Mouse (Mus musculus): Measurements from ENCODE around the gene Stard7. TPM values are rescaled to one million over a fixed set of nuclear protein-coding genes. Genes with fewer than 3 reads are reported as not detected.

Stard7 gene
- total and polyA plus RNA-seq, 3 experiments = 46.5 to 250 (median 81.6) TPM

GRCm38 (mm10) chr2:127338012-127338411, 68.0 kb downstream of the Stard7 start:
- Histone ChIP-seq H3K4me1 (ENCODE audit: insufficient read depth, low read depth, low read length) (peaks cover 12% of the 10 kb centered on the region), H3K27me3 (ENCODE audit: insufficient read depth, low read length) (peaks cover 47% of the 10 kb centered on the region), H3K36me3 (replicated peaks) (no peaks in the 10 kb centered on the region), H3K4me3 (ENCODE audit: low read depth, low read length) (no peak overlapping the region), H3K9me3 (replicated peaks) (peaks cover 6% of the 10 kb centered on the region)
- no peak for DNase-seq (ENCODE audit: low spot score)
- TF ChIP-seq CTCF (IDR thresholded peaks at IDR 0.05; ENCODE audit: low read depth, low read length) = no peak
- no peak for TF ChIP-seq TAL1 (conservative IDR thresholded peaks at IDR 0.05; ENCODE audit: low read depth, low read length)
- TF ChIP-seq GATA2 (IDR thresholded peaks at IDR 0.05; ENCODE audit: borderline replicate concordance, low read depth, low read length) = no peak
- no peak for TF ChIP-seq GATA1 (IDR thresholded peaks at IDR 0.05; ENCODE audit: borderline replicate concordance, low read length)
- TF ChIP-seq POLR2AphosphoS5 (IDR thresholded peaks at IDR 0.05; ENCODE audit: insufficient replicate concordance, low read depth, low read length) = no peak
- ATAC-seq (ENCODE audit: extremely low read depth, insufficient number of reproducible peaks, low FRiP score, poor library complexity, severe bottlenecking) = no peak

- TF ChIP-seq TAL1 (conservative IDR thresholded peaks at IDR 0.05; ENCODE audit: low read depth, low read length) = no peak
- no peak for TF ChIP-seq GATA2 (IDR thresholded peaks at IDR 0.05; ENCODE audit: borderline replicate concordance, low read depth, low read length)
- no peak for TF ChIP-seq GATA1 (IDR thresholded peaks at IDR 0.05; ENCODE audit: borderline replicate concordance, low read length)
- TF ChIP-seq CTCF (IDR thresholded peaks at IDR 0.05; ENCODE audit: low read depth, low read length) = no peak
- TF ChIP-seq POLR2AphosphoS5 (IDR thresholded peaks at IDR 0.05; ENCODE audit: insufficient replicate concordance, low read depth, low read length) = no peak
- H3K4me3 ChIP-seq (ENCODE audit: low read depth, low read length) = no peak within 1 kb of the TSS
- no peak for DNase-seq (ENCODE audit: low spot score)
Measured at GRCm38 (mm10) chr2:127338416-127338815, 68.4 kb downstream of the Stard7 start, which contains the start of gene Astl. Gene Astl, plus strand, starts transcription at chr2:127338639.

GRCm38 (mm10) chr2:127338833-127339232, 68.8 kb downstream of the Stard7 start:
- H3K9me3 ChIP-seq (replicated peaks) = peaks cover 6% of the 10 kb centered on the region
- peaks cover 12% of the 10 kb centered on the region for H3K4me1 ChIP-seq (ENCODE audit: insufficient read depth, low read depth, low read length)
- H3K27me3 ChIP-seq (ENCODE audit: insufficient read depth, low read length) = peaks cover 49% of the 10 kb centered on the region
- H3K4me3 ChIP-seq (ENCODE audit: low read depth, low read length) = no peak overlapping the region
- no peak for ATAC-seq (ENCODE audit: extremely low read depth, insufficient number of reproducible peaks, low FRiP score, poor library complexity, severe bottlenecking)
- no peaks in the 10 kb centered on the region for H3K36me3 ChIP-seq (replicated peaks)
- TF ChIP-seq GATA2 (IDR thresholded peaks at IDR 0.05; ENCODE audit: borderline replicate concordance, low read depth, low read length) (no peak), CTCF (IDR thresholded peaks at IDR 0.05; ENCODE audit: low read depth, low read length) (no peak), TAL1 (conservative IDR thresholded peaks at IDR 0.05; ENCODE audit: low read depth, low read length) (no peak), POLR2AphosphoS5 (IDR thresholded peaks at IDR 0.05; ENCODE audit: insufficient replicate concordance, low read depth, low read length) (no peak), GATA1 (IDR thresholded peaks at IDR 0.05; ENCODE audit: borderline replicate concordance, low read length) (no peak)
- DNase-seq (ENCODE audit: low spot score) = no peak

More at GRCm38 (mm10) chr2:127338416-127338815, 68.4 kb downstream of the Stard7 start, which contains the start of gene Astl:
- Histone ChIP-seq H3K36me3 (replicated peaks) (no peaks in the 10 kb centered on the region), H3K9me3 (replicated peaks) (peaks cover 6% of the 10 kb centered on the region), H3K27me3 (ENCODE audit: insufficient read depth, low read length) (peaks cover 48% of the 10 kb centered on the region), H3K4me1 (ENCODE audit: insufficient read depth, low read depth, low read length) (peaks cover 12% of the 10 kb centered on the region)
- no peak for ATAC-seq (ENCODE audit: extremely low read depth, insufficient number of reproducible peaks, low FRiP score, poor library complexity, severe bottlenecking)

- Histone ChIP-seq H3K27me3 (ENCODE audit: insufficient read depth, low read length) (peaks cover 46% of the 10 kb centered on the region), H3K9me3 (replicated peaks) (peaks cover 6% of the 10 kb centered on the region), H3K36me3 (replicated peaks) (no peaks in the 10 kb centered on the region), H3K4me3 (ENCODE audit: low read depth, low read length) (no peak overlapping the region), H3K4me1 (ENCODE audit: insufficient read depth, low read depth, low read length) (peaks cover 10% of the 10 kb centered on the region)
- DNase-seq (ENCODE audit: low spot score) = no peak
- ATAC-seq (ENCODE audit: extremely low read depth, insufficient number of reproducible peaks, low FRiP score, poor library complexity, severe bottlenecking) = no peak
- no peak for TF ChIP-seq CTCF (IDR thresholded peaks at IDR 0.05; ENCODE audit: low read depth, low read length)
- no peak for TF ChIP-seq GATA2 (IDR thresholded peaks at IDR 0.05; ENCODE audit: borderline replicate concordance, low read depth, low read length)
- TF ChIP-seq POLR2AphosphoS5 (IDR thresholded peaks at IDR 0.05; ENCODE audit: insufficient replicate concordance, low read depth, low read length) = no peak
- no peak for TF ChIP-seq TAL1 (conservative IDR thresholded peaks at IDR 0.05; ENCODE audit: low read depth, low read length)
- no peak for TF ChIP-seq GATA1 (IDR thresholded peaks at IDR 0.05; ENCODE audit: borderline replicate concordance, low read length)
Measured at GRCm38 (mm10) chr2:127339262-127339661, 69.2 kb downstream of the Stard7 start.

GRCm38 (mm10) chr2:127341159-127341558, 71.1 kb downstream of the Stard7 start:
- Histone ChIP-seq H3K36me3 (replicated peaks) (no peaks in the 10 kb centered on the region), H3K9me3 (replicated peaks) (peaks cover 4% of the 10 kb centered on the region), H3K27me3 (ENCODE audit: insufficient read depth, low read length) (peaks cover 41% of the 10 kb centered on the region), H3K4me1 (ENCODE audit: insufficient read depth, low read depth, low read length) (no peaks in the 10 kb centered on the region; the same call in 1 of the 2 replicates), H3K4me3 (ENCODE audit: low read depth, low read length) (no peak overlapping the region)
- TF ChIP-seq POLR2AphosphoS5 (IDR thresholded peaks at IDR 0.05; ENCODE audit: insufficient replicate concordance, low read depth, low read length) = no peak
- no peak for TF ChIP-seq TAL1 (conservative IDR thresholded peaks at IDR 0.05; ENCODE audit: low read depth, low read length)
- no peak for TF ChIP-seq GATA1 (IDR thresholded peaks at IDR 0.05; ENCODE audit: borderline replicate concordance, low read length)
- peak; percentile 93 for TF ChIP-seq CTCF (IDR thresholded peaks at IDR 0.05; ENCODE audit: low read depth, low read length)
- peak; percentile 42 for DNase-seq (ENCODE audit: low spot score)
- ATAC-seq (ENCODE audit: extremely low read depth, insufficient number of reproducible peaks, low FRiP score, poor library complexity, severe bottlenecking) = no peak

- no peak for TF ChIP-seq TAL1 (conservative IDR thresholded peaks at IDR 0.05; ENCODE audit: low read depth, low read length)
- no peak for TF ChIP-seq CTCF (IDR thresholded peaks at IDR 0.05; ENCODE audit: low read depth, low read length)
- TF ChIP-seq GATA2 (IDR thresholded peaks at IDR 0.05; ENCODE audit: borderline replicate concordance, low read depth, low read length) = no peak
- TF ChIP-seq GATA1 (IDR thresholded peaks at IDR 0.05; ENCODE audit: borderline replicate concordance, low read length) = no peak
- no peak for TF ChIP-seq POLR2AphosphoS5 (IDR thresholded peaks at IDR 0.05; ENCODE audit: insufficient replicate concordance, low read depth, low read length)
- DNase-seq (ENCODE audit: low spot score) (no peak), ATAC-seq (ENCODE audit: extremely low read depth, insufficient number of reproducible peaks, low FRiP score, poor library complexity, severe bottlenecking) (no peak)
- Histone ChIP-seq H3K9me3 (replicated peaks) (no peaks in the 10 kb centered on the region), H3K27me3 (ENCODE audit: insufficient read depth, low read length) (peaks cover 52% of the 10 kb centered on the region), H3K4me3 (ENCODE audit: low read depth, low read length) (no peak overlapping the region), H3K36me3 (replicated peaks) (no peaks in the 10 kb centered on the region), H3K4me1 (ENCODE audit: insufficient read depth, low read depth, low read length) (no peaks in the 10 kb centered on the region)
Measured at GRCm38 (mm10) chr2:127346334-127346733, 76.3 kb downstream of the Stard7 start.
